Mouse (Mus musculus): Measurements from ENCODE around the gene Plekhd1. TPM values are rescaled to one million over a fixed set of nuclear protein-coding genes. Genes with fewer than 3 reads are reported as not detected.
A peak's percentile ranks its signal among the peaks of the same experiment; 100 is the strongest.

Gene Plekhd1
- polyA plus RNA-seq, 1 experiment, result 7.4 TPM

- H3K27ac ChIP-seq (ENCODE audit: insufficient read depth, low read depth, low read length), result no peak overlapping the region
- WGBS, result 89% methylated on average over 6 of the region's 6 CpGs
- no peak for TF ChIP-seq CTCF (conservative IDR thresholded peaks at IDR 0.05; ENCODE audit: insufficient read depth, insufficient read length, low read depth, low read length)
- TF ChIP-seq POLR2A (IDR thresholded peaks at IDR 0.05; ENCODE audit: low read depth, low read length), result no peak
- H3K4me3 ChIP-seq (ENCODE audit: insufficient read depth, low read depth, low read length), result no peak overlapping the region
- H3K36me3 ChIP-seq (ENCODE audit: control insufficient read depth, insufficient read depth, low read length), result no peaks in the 10 kb centered on the region
- H3K27me3 ChIP-seq (replicated peaks; ENCODE audit: control insufficient read depth, insufficient read depth, low read length), result no peaks in the 10 kb centered on the region
- DNase-seq, result no peak
- no peaks in the 10 kb centered on the region for H3K4me1 ChIP-seq (ENCODE audit: control insufficient read depth, insufficient read depth, low read length)
These were observed 59.2 kb downstream of the Plekhd1 start for GRCm38 (mm10) chr12:80751556-80751955.

GRCm38 (mm10) chr12:80757751-80758558 is 65.6 kb downstream of the Plekhd1 start:
- Histone ChIP-seq H3K27me3 (replicated peaks; ENCODE audit: control insufficient read depth, insufficient read depth, low read length) (peaks cover 6% of the 10 kb centered on the region; the same call in 1 of the 2 replicates), H3K27ac (ENCODE audit: insufficient read depth, low read depth, low read length) (no peak overlapping the region)

GRCm38 (mm10) chr12:80758559-80759386 is 66.4 kb downstream of the Plekhd1 start:
- Histone ChIP-seq H3K36me3 (ENCODE audit: control insufficient read depth, insufficient read depth, low read length) (no peaks in the 10 kb centered on the region), H3K4me1 (ENCODE audit: control insufficient read depth, insufficient read depth, low read length) (no peaks in the 10 kb centered on the region), H3K4me3 (ENCODE audit: insufficient read depth, low read depth, low read length) (peak overlapping the region; percentile 46; the same call in 1 of the 2 replicates), H3K27me3 (replicated peaks; ENCODE audit: control insufficient read depth, insufficient read depth, low read length) (peaks cover 6% of the 10 kb centered on the region; the same call in 1 of the 2 replicates), H3K27ac (ENCODE audit: insufficient read depth, low read depth, low read length) (no peak overlapping the region)
- peak; percentile 13 for DNase-seq
- TF ChIP-seq CTCF (conservative IDR thresholded peaks at IDR 0.05; ENCODE audit: insufficient read depth, insufficient read length, low read depth, low read length), result no peak
- no peak for TF ChIP-seq POLR2A (IDR thresholded peaks at IDR 0.05; ENCODE audit: low read depth, low read length)
- WGBS, result 2% methylated on average over 92 of the region's 92 CpGs

More at GRCm38 (mm10) chr12:80757751-80758558, 65.6 kb downstream of the Plekhd1 start:
- no peak for TF ChIP-seq CTCF (conservative IDR thresholded peaks at IDR 0.05; ENCODE audit: insufficient read depth, insufficient read length, low read depth, low read length)
- peak; percentile 82 for DNase-seq
- H3K4me3 ChIP-seq (ENCODE audit: insufficient read depth, low read depth, low read length), result peak overlapping the region; percentile 46
- WGBS, result under 1% methylated on average over 122 of the region's 122 CpGs
- H3K4me1 ChIP-seq (ENCODE audit: control insufficient read depth, insufficient read depth, low read length), result no peaks in the 10 kb centered on the region
- H3K36me3 ChIP-seq (ENCODE audit: control insufficient read depth, insufficient read depth, low read length), result no peaks in the 10 kb centered on the region

GRCm38 (mm10) chr12:80759387-80759712 is 67.0 kb downstream of the Plekhd1 start:
- DNase-seq, result no peak
- no peaks in the 10 kb centered on the region for H3K4me1 ChIP-seq (ENCODE audit: control insufficient read depth, insufficient read depth, low read length)
- H3K4me3 ChIP-seq (ENCODE audit: insufficient read depth, low read depth, low read length), result no peak overlapping the region
- H3K27ac ChIP-seq (ENCODE audit: insufficient read depth, low read depth, low read length), result no peak overlapping the region
- TF ChIP-seq POLR2A (IDR thresholded peaks at IDR 0.05; ENCODE audit: low read depth, low read length), result no peak
- no peak for TF ChIP-seq CTCF (conservative IDR thresholded peaks at IDR 0.05; ENCODE audit: insufficient read depth, insufficient read length, low read depth, low read length)
- 12% methylated on average over 13 of the region's 13 CpGs for WGBS
- H3K27me3 ChIP-seq (replicated peaks; ENCODE audit: control insufficient read depth, insufficient read depth, low read length), result peaks cover 6% of the 10 kb centered on the region; the same call in 1 of the 2 replicates
- no peaks in the 10 kb centered on the region for H3K36me3 ChIP-seq (ENCODE audit: control insufficient read depth, insufficient read depth, low read length)

GRCm38 (mm10) chr12:80759713-80760395 is 67.5 kb downstream of the Plekhd1 start:
- TF ChIP-seq CTCF (conservative IDR thresholded peaks at IDR 0.05; ENCODE audit: insufficient read depth, insufficient read length, low read depth, low read length) (no peak), POLR2A (IDR thresholded peaks at IDR 0.05; ENCODE audit: low read depth, low read length) (no peak)
- WGBS, result 6% methylated on average over 22 of the region's 22 CpGs
- Histone ChIP-seq H3K27me3 (replicated peaks; ENCODE audit: control insufficient read depth, insufficient read depth, low read length) (peaks cover 6% of the 10 kb centered on the region; the same call in 1 of the 2 replicates), H3K4me3 (ENCODE audit: insufficient read depth, low read depth, low read length) (peak overlapping the region; percentile 0; the same call in 1 of the 2 replicates), H3K27ac (ENCODE audit: insufficient read depth, low read depth, low read length) (no peak overlapping the region), H3K36me3 (ENCODE audit: control insufficient read depth, insufficient read depth, low read length) (no peaks in the 10 kb centered on the region), H3K4me1 (ENCODE audit: control insufficient read depth, insufficient read depth, low read length) (no peaks in the 10 kb centered on the region)
- DNase-seq, result no peak

GRCm38 (mm10) chr12:80760396-80760801 is 68.0 kb downstream of the Plekhd1 start, which contains the start of gene Ccdc177:
Ccdc177 (minus strand) TSS chr12:80760687.
- peak; percentile 77 for DNase-seq
- peak within 1 kb of the TSS; percentile 0; the same call in 1 of the 2 replicates for H3K4me3 ChIP-seq (ENCODE audit: insufficient read depth, low read depth, low read length)

More at GRCm38 (mm10) chr12:80760396-80760801, 68.0 kb downstream of the Plekhd1 start, which contains the start of gene Ccdc177:
- TF ChIP-seq CTCF (conservative IDR thresholded peaks at IDR 0.05; ENCODE audit: insufficient read depth, insufficient read length, low read depth, low read length) (peak; percentile 79), POLR2A (IDR thresholded peaks at IDR 0.05; ENCODE audit: low read depth, low read length) (no peak)
- Histone ChIP-seq H3K4me1 (ENCODE audit: control insufficient read depth, insufficient read depth, low read length) (no peaks in the 10 kb centered on the region), H3K36me3 (ENCODE audit: control insufficient read depth, insufficient read depth, low read length) (no peaks in the 10 kb centered on the region), H3K27me3 (replicated peaks; ENCODE audit: control insufficient read depth, insufficient read depth, low read length) (peaks cover 6% of the 10 kb centered on the region; the same call in 1 of the 2 replicates), H3K27ac (ENCODE audit: insufficient read depth, low read depth, low read length) (no peak within 1 kb of the TSS)
- under 1% methylated on average over 24 of the region's 24 CpGs for WGBS
